Mouse (Mus musculus) retina, embryonic 14.5 days (tissue): ENCODE results near the gene Rab4a.
A peak's percentile ranks its signal among the peaks of the same experiment; 100 is the strongest.

Experiments
- DNase-seq: peaks from one replicate; pipeline ENCODE4 v3.0.0-alpha.2; 2015; ENCODE audit warnings: low spot score

Rab4a gene

GRCm38 (mm10) chr8:123813173-123813891 is 7.5 kb downstream of the Rab4a start:
- DNase-seq = no peak

DNA sequence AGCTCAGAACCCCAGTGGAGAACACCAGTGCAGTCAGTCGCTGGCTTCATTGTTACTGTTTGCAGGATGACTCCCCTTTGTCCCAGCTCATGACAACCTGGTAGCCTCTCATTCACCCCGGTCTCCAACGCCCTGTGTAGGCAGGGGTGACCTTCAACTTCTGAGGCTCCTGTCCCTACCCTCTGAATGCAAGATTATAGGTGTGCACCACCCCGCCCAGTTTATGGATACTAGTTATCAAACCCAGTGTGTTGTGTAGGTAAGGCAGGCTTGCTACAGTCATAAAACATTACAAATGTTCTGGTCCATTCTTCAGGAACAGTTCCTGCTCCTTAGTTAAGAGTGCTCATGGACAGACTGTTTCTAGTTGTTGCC is 8.1 kb downstream of the Rab4a start:
- DNase-seq = no peak

- no peak for DNase-seq
Measured at GRCm38 (mm10) chr8:123815325-123815724, 9.5 kb downstream of the Rab4a start.

DNA sequence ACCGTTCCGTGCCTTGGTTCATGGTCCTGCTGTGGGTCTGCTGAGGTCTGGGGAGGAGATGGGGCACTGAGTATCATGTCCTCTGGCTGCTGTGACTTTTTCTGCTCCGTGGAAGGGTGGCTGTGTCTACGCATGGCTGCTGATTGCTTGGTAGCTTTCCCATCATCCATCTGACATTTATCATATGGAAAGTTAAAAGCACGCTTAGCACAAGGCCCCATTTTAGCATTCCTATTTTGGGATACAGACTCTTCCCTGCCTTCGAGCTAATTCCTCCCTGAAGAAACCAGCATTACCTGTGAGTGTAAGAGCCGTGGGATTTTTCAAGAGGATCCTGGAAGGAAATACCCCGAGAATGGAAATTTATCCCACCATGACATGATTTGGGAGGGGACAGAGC is 11.2 kb downstream of the Rab4a start:
- no peak for DNase-seq

GRCm38 (mm10) chr8:123817747-123818146 is 12.0 kb downstream of the Rab4a start:
- no peak for DNase-seq

GRCm38 (mm10) chr8:123819683-123820610 is 14.2 kb downstream of the Rab4a start:
- no peak for DNase-seq

DNA sequence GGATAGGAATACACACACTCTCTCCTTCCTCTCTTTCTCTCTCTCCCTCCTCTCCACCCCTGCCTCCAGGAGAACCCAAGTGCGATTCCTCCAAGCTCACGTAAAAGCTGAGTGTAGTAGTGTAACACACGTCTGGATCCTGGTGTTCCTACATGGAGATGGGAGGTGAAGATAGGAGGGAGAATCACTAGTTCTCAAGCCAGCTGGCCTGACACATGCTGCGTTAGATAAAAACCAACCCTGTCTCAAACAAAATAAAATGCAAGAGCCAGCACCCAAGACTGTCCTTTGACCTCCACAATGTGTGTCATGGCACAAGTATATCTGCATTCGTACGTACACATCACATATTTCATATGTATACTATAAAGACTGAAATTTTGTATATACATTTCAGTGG is 15.0 kb downstream of the Rab4a start:
- DNase-seq = no peak

- no peak for DNase-seq
Measured at GRCm38 (mm10) chr8:123823111-123823510, 17.3 kb downstream of the Rab4a start.

DNA sequence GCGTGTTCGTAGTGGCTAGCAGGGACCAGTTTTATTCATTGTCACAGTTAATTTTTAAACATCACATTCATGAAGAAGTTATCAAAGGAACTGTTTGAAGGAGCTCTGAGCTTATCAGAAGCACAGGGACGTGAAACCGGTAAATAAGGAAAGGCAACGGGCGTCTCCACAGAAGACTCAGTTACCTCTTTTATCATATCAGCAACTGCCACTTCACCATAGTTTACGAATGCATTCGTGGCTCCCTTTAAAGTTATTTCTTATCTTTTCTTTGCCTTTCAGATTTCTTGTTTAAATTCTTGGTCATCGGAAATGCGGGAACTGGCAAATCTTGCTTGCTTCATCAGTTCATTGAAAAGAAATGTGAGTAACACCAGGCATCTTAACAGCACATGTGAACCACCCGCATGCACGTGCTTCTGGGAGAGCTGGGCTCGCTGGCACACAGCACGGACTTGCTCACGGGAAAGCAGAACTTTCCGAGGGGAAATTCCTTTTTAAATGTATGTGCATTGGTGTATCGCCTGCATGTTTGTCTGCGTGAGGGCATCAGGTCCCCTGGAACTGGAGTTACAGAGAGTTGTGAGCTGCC is 17.8 kb downstream of the Rab4a start:
- no peak for DNase-seq

GRCm38 (mm10) chr8:123826001-123826400 is 20.2 kb downstream of the Rab4a start:
- peak; percentile 54 for DNase-seq

GRCm38 (mm10) chr8:123826758-123827157 is 21.0 kb downstream of the Rab4a start:
- no peak for DNase-seq

DNA sequence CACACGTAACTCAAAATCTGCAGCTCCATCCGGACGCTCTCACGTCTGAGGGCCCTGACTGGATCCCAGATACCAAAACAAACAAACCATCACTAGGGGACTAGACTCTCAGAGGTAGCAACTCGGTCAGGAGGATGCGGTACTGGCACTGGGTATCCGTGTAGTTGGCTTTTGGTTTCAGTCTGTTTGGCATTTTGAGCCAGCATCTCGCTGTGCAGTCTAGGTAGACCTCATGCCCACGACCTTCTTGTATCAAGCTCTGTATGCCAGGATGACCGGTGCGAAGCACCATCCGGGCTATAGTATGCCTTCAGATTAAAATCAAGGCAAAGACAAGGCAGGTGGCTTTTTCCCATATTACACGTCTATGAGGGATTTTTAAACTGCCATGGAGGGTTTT is 21.7 kb downstream of the Rab4a start:
- no peak for DNase-seq

DNA sequence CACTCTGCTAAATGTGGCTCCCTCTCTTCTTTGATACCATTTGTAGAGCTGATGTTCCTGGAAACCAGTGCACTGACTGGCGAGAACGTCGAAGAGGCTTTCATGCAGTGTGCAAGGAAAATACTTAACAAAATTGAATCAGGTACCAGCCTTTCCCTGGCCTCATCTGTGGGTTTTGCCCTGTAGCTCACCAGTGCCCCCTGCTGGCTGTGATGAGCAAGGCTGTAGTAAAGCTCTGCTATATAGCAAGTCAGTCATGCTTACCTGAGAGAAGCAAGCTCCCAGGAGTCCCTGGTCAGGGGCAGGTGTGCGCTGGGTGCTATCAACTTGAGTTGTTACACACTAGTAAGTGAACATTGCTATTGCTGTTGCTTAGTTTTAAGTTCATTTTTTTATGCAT is 27.0 kb downstream of the Rab4a start:
- DNase-seq = no peak

GRCm38 (mm10) chr8:123835451-123835850 is 29.7 kb downstream of the Rab4a start:
- DNase-seq = peak; percentile 79

DNA sequence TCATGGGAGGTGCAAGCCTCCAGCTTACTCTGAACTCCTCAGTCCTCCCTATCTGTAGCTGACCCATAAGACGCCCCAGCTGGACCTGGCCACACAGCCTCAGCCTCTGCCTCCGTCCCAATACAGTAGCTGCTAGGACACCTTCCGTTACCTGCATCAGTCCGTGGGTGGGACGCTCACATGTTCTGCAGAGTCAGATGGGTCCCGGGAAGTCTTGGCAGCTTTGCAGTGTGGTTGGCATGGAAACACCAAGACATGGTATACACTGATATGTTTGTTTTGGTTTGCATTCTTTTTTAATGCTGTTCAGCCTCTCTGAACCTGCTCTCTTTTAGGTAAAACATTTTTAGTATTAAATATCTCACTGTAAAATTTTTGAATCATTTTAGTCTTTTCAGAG is 30.6 kb downstream of the Rab4a start:
- DNase-seq = no peak

GRCm38 (mm10) chr8:123838496-123838895 is 32.7 kb downstream of the Rab4a start:
- DNase-seq = peak; percentile 28

- no peak for DNase-seq
Measured at GRCm38 (mm10) chr8:123840578-123841345, 35.0 kb downstream of the Rab4a start.

DNA sequence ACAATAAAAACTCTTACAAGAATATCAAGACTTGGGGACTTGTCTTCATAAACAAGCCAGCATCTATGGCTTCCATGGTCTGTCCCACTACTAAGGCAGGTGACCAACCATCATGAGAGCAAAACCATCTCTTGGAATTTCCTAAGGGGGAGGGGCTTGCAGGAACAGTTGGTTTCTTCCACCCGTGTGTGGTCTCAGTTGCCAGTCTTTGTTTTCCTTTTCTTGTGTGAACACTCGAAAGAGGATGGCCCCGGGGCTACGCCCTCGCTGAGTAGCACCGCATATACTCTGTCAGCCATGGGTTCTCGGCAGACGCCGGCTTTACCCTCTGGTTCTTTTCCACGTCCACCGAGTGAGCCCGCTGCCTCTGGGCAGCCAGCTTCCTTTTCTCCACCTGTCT is 36.3 kb downstream of the Rab4a start:
- no peak for DNase-seq

DNA sequence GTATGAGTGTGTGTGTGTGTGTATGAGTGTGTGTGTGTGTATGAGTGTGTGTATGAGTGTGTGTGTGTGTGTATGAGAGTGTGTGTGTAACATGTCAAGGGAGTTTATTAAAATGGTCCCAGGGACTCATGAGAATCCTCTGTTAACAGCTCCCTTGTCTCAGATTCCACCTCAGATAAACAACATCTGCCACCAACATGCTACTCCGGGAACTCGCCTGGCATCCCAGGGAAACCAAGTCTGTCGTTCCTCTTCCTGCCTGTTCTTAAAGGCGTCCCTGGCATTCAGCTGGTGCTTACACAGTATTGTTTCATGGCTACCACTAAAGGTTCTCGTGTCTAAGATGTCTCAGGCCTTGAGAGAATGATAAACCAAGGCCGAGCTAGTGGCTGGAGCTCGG is 38.6 kb downstream of the Rab4a start:
- no peak for DNase-seq

GRCm38 (mm10) chr8:123845114-123845513 is 39.3 kb downstream of the Rab4a start:
- no peak for DNase-seq

GRCm38 (mm10) chr8:123845991-123846390 is 40.2 kb downstream of the Rab4a start:
- DNase-seq = no peak

DNA sequence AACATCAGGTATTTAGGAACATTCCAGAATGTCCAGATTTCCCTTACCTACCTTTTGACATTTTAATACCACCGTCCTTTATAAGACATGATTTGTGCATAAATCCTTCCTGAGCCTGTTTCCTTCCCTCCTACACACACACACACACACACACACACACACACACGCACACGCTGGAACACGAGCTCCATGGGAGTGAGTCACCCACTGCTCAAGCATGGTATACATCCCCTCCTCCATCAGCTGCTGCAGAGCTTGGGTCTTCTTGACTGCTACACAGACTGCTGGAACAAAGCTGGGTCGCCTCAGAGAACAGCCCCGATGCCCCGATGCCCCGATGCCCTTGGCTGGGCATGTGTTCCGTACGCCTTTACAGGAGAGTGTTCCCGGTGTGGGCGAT is 40.7 kb downstream of the Rab4a start:
- DNase-seq = no peak
